Mouse (Mus musculus): ENCODE measurements around the gene Pla2g4b. TPM values are rescaled to one million over a fixed set of nuclear protein-coding genes. Genes with fewer than 3 reads are reported as not detected.

Gene Pla2g4b
- polyA plus RNA-seq, 1 experiment = 3.3 TPM

- H3K27ac ChIP-seq (ENCODE audit: control insufficient read depth, insufficient read depth, low read depth, low read length, poor library complexity) = peak within 1 kb of the TSS; percentile 49
- 4% methylated on average over 50 of the region's 50 CpGs for WGBS
- peaks cover 2% of the 10 kb centered on the region; the same call in 1 of the 2 replicates for H3K4me1 ChIP-seq (ENCODE audit: control insufficient read depth, insufficient read depth, low read length)
- H3K4me3 ChIP-seq (replicated peaks; ENCODE audit: control insufficient read depth, low read depth, low read length) = peak within 1 kb of the TSS; percentile 79
- TF ChIP-seq POLR2A (IDR thresholded peaks at IDR 0.05; ENCODE audit: borderline replicate concordance, control insufficient read depth, low read depth, low read length) (peak; percentile 91; the same call in 1 of the 2 replicates), CTCF (IDR thresholded peaks at IDR 0.05; ENCODE audit: control insufficient read depth, insufficient read depth, low read length) (no peak)
Observed at GRCm38 (mm10) chr2:120026984-120027949, 6.0 kb upstream of the Pla2g4b start, which contains the start of the genes Jmjd7 and Gm28042. Jmjd7 (plus strand) TSS chr2:120027483. Gm28042 (plus strand) TSS chr2:120027493.

GRCm38 (mm10) chr2:120027950-120028331 lies 5.3 kb upstream of the Pla2g4b start:
- Histone ChIP-seq H3K4me3 (replicated peaks; ENCODE audit: control insufficient read depth, low read depth, low read length) (peak overlapping the region; percentile 79), H3K27ac (ENCODE audit: control insufficient read depth, insufficient read depth, low read depth, low read length, poor library complexity) (no peak overlapping the region), H3K4me1 (ENCODE audit: control insufficient read depth, insufficient read depth, low read length) (peaks cover 2% of the 10 kb centered on the region; the same call in 1 of the 2 replicates)
- 53% methylated on average over 3 of the region's 3 CpGs for WGBS
- TF ChIP-seq CTCF (IDR thresholded peaks at IDR 0.05; ENCODE audit: control insufficient read depth, insufficient read depth, low read length) (no peak), POLR2A (IDR thresholded peaks at IDR 0.05; ENCODE audit: borderline replicate concordance, control insufficient read depth, low read depth, low read length) (no peak)

- Histone ChIP-seq H3K4me3 (replicated peaks; ENCODE audit: control insufficient read depth, low read depth, low read length) (no peak overlapping the region), H3K27ac (ENCODE audit: control insufficient read depth, insufficient read depth, low read depth, low read length, poor library complexity) (no peak overlapping the region), H3K4me1 (ENCODE audit: control insufficient read depth, insufficient read depth, low read length) (peaks cover 2% of the 10 kb centered on the region; the same call in 1 of the 2 replicates)
- WGBS = 76% methylated on average over 8 of the region's 8 CpGs
- TF ChIP-seq CTCF (IDR thresholded peaks at IDR 0.05; ENCODE audit: control insufficient read depth, insufficient read depth, low read length) = no peak
- TF ChIP-seq POLR2A (IDR thresholded peaks at IDR 0.05; ENCODE audit: borderline replicate concordance, control insufficient read depth, low read depth, low read length) = no peak
Observed at GRCm38 (mm10) chr2:120030380-120030779, 2.8 kb upstream of the Pla2g4b start.

GRCm38 (mm10) chr2:120033726-120034125 lies 509 bp downstream of the Pla2g4b start:
- H3K4me1 ChIP-seq (ENCODE audit: control insufficient read depth, insufficient read depth, low read length) = no peaks in the 10 kb centered on the region; the same call in 1 of the 2 replicates
- no peak overlapping the region for H3K4me3 ChIP-seq (replicated peaks; ENCODE audit: control insufficient read depth, low read depth, low read length)
- 82% methylated on average over 5 of the region's 5 CpGs for WGBS
- TF ChIP-seq POLR2A (IDR thresholded peaks at IDR 0.05; ENCODE audit: borderline replicate concordance, control insufficient read depth, low read depth, low read length) (no peak), CTCF (IDR thresholded peaks at IDR 0.05; ENCODE audit: control insufficient read depth, insufficient read depth, low read length) (no peak)
- no peak overlapping the region for H3K27ac ChIP-seq (ENCODE audit: control insufficient read depth, insufficient read depth, low read depth, low read length, poor library complexity)

DNA sequence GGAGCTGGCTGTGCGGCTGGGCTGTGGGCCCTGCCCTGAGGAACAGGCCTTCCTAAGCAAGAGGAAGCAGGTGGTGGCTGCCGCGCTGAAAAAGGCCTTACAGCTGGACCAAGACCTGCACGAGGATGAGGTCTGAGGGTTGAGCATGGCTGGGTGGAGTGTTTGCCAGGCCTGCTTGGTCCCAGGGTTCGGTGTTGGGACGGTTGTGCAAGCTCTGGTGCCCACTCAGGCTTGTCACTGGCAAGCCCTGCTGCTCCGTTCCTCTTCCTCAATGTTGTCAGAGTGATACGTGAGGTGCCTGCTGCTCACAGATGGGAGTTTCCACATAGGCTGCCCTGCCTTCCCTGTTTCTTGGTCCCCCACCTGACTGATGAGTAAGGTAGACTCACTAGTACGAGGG lies 4.5 kb downstream of the Pla2g4b start:
- Histone ChIP-seq H3K4me3 (replicated peaks; ENCODE audit: control insufficient read depth, low read depth, low read length) (no peak overlapping the region), H3K27ac (ENCODE audit: control insufficient read depth, insufficient read depth, low read depth, low read length, poor library complexity) (no peak overlapping the region), H3K4me1 (ENCODE audit: control insufficient read depth, insufficient read depth, low read length) (no peaks in the 10 kb centered on the region; the same call in 1 of the 2 replicates)
- TF ChIP-seq POLR2A (IDR thresholded peaks at IDR 0.05; ENCODE audit: borderline replicate concordance, control insufficient read depth, low read depth, low read length) (no peak), CTCF (IDR thresholded peaks at IDR 0.05; ENCODE audit: control insufficient read depth, insufficient read depth, low read length) (no peak)
- 24% methylated on average over 9 of the region's 9 CpGs for WGBS

GRCm38 (mm10) chr2:120040991-120041390 lies 7.8 kb downstream of the Pla2g4b start:
- 89% methylated on average over 5 of the region's 5 CpGs for WGBS
- TF ChIP-seq POLR2A (IDR thresholded peaks at IDR 0.05; ENCODE audit: borderline replicate concordance, control insufficient read depth, low read depth, low read length) (no peak), CTCF (IDR thresholded peaks at IDR 0.05; ENCODE audit: control insufficient read depth, insufficient read depth, low read length) (no peak)
- Histone ChIP-seq H3K27ac (ENCODE audit: control insufficient read depth, insufficient read depth, low read depth, low read length, poor library complexity) (no peak overlapping the region), H3K4me3 (replicated peaks; ENCODE audit: control insufficient read depth, low read depth, low read length) (no peak overlapping the region), H3K4me1 (ENCODE audit: control insufficient read depth, insufficient read depth, low read length) (no peaks in the 10 kb centered on the region; the same call in 1 of the 2 replicates)

DNA sequence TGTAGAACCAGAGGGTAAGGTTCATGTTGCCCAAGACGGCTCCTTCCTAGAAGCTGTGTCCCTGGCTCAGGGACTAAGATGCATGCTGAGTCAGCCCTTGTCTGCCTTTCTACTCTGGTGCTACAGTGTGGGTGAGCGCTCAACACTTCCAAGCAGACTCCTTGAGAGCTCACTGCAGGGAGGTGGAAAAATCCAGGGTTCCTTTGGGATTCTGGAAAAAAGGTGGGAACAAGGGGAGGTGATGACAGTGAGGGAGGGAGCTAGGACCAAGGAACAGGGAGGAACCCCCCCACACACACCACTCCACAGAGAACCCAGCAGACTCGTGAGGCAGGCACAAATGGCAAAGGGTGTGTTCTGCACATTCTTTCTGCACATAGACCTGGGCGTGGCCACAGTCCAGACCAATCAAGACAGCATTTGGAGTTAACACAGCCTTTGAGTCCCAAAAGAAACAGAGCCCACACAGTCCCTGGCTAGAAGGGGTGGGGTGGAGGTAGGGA lies 10.9 kb downstream of the Pla2g4b start:
- 73% methylated on average over 4 of the region's 4 CpGs for WGBS
- H3K4me3 ChIP-seq (replicated peaks; ENCODE audit: control insufficient read depth, low read depth, low read length) = no peak overlapping the region
- no peak for TF ChIP-seq CTCF (IDR thresholded peaks at IDR 0.05; ENCODE audit: control insufficient read depth, insufficient read depth, low read length)
- no peak for TF ChIP-seq POLR2A (IDR thresholded peaks at IDR 0.05; ENCODE audit: borderline replicate concordance, control insufficient read depth, low read depth, low read length)
- H3K4me1 ChIP-seq (ENCODE audit: control insufficient read depth, insufficient read depth, low read length) = no peaks in the 10 kb centered on the region
- no peak overlapping the region for H3K27ac ChIP-seq (ENCODE audit: control insufficient read depth, insufficient read depth, low read depth, low read length, poor library complexity)

DNA sequence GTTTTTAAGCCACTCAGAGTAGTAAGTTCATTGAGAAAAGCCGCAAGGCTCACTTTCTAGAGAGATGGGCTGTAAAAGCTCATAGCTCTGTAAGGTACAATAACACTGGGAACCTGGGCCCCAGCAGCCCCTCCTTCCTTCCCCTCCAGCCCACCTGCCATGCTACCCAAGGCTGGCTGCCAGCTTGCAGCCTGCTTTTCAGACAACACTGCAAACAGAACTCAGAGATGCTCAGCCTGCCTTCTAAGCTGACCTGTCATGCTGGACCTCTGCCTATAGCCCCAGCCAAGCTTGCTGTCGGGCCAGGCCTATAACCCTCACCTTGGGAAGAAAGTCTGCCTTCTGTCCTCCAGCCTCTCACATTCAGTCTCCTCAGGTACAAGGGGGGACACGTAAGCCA lies 11.5 kb downstream of the Pla2g4b start:
- Histone ChIP-seq H3K4me1 (ENCODE audit: control insufficient read depth, insufficient read depth, low read length) (no peaks in the 10 kb centered on the region), H3K4me3 (replicated peaks; ENCODE audit: control insufficient read depth, low read depth, low read length) (no peak overlapping the region), H3K27ac (ENCODE audit: control insufficient read depth, insufficient read depth, low read depth, low read length, poor library complexity) (no peak overlapping the region)
- WGBS = 75% methylated on average over 3 of the region's 3 CpGs
- TF ChIP-seq CTCF (IDR thresholded peaks at IDR 0.05; ENCODE audit: control insufficient read depth, insufficient read depth, low read length) = no peak
- no peak for TF ChIP-seq POLR2A (IDR thresholded peaks at IDR 0.05; ENCODE audit: borderline replicate concordance, control insufficient read depth, low read depth, low read length)

Measured in bone marrow, adult 2 months (tissue).